Mouse (Mus musculus): ENCODE data around the gene Ash1l.

DNA sequence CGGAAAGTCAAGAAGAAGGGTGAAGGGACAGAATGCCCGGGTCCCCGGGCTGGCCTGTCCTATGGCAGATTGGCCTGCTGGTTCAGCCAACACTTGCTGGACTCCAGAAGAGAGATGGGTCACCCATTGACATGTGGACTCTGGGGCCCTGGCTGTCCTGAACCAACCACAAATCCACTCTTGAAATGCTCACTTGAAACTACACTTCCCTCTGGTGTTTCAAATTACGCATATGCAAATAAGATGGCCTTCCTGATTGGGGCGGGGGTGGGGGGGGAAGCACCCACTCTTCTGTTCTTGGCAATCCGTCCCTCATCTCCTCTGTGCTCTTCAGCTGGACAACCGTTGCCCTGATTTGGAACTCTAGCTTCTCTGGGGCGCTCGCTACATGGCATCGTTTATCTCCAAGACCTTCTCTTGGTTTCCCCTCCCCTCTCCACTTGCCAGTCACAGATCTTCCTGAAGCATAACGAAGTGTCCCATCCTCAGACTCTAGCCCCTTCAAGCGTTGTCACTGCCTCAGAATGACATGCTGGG is 134.3 kb downstream of the Ash1l start:
- TF ChIP-seq CTCF (IDR thresholded peaks at IDR 0.05; ENCODE audit: control insufficient read depth, insufficient read depth, low read length) = no peak
- TF ChIP-seq POLR2A (IDR thresholded peaks at IDR 0.05; ENCODE audit: borderline replicate concordance, control insufficient read depth, low read depth, low read length) = no peak
